In the genomic region with DNA sequence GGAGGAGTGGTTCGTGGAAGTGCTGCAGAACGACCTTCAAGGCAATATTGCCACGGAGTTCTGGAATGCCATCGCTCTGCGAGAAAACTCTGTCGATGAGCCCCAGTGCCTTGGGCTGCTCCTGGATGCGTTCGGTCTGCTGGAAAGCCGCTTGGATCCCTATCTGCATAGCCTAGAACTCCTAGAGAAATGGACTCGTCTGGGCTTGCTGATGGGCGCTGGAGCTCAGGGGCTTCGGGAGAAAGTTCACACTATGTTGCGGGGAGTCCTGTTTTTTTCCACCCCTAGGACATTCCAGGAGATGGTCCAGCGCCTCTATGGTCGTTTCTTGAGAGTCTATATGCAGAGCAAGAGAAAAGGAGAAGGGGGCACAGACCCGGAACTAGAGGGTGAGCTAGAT, we compare ENCODE assay signal across 10 mouse cellular contexts. TPM values are rescaled to one million over a fixed set of nuclear protein-coding genes. Genes with fewer than 3 reads are reported as not detected.
DNase-seq lines count a peak whose midpoint lies in the region; ATAC-seq and TF ChIP-seq lines count a peak whose summit lies in the region.
"Had no signal": no experiment of that assay in that cellular context is flagged by ENCODE, and none has a peak within 500 bp of the region (broad histone marks: within the 10 kb centered on the region; RNA-seq: fewer than 3 reads in every experiment).

No protein-coding gene starts in this region.

- peak overlapping the region; percentile 86 for H3K9ac ChIP-seq in lung, embryonic 14.5 days
- peak overlapping the region; percentile 94 for H3K9ac ChIP-seq in intestine, embryonic 16.5 days (ENCODE audit: low read depth, low read length)
- H3K9ac ChIP-seq in neural tube, embryonic 14.5 days (replicated peaks; ENCODE audit: low read depth, low read length) = peak overlapping the region; percentile 76

- H3K36me3 ChIP-seq in lung, embryonic 14.5 days (ENCODE audit: insufficient read depth) = peaks cover 74% of the 10 kb centered on the region
- H3K36me3 ChIP-seq in intestine, embryonic 16.5 days (ENCODE audit: control insufficient read depth, insufficient read depth, low read length) = peaks cover 22% of the 10 kb centered on the region
- H3K36me3 ChIP-seq in neural tube, embryonic 14.5 days (ENCODE audit: control insufficient read depth, insufficient read depth, low read length) = peaks cover 45% of the 10 kb centered on the region

- TF ChIP-seq POLR2A in embryonic fibroblast, embryonic 13.5 days (IDR thresholded peaks at IDR 0.05; ENCODE audit: low read depth, low read length) = no peak

- peaks cover 15% of the 10 kb centered on the region for H3K4me1 ChIP-seq in lung, embryonic 14.5 days (ENCODE audit: insufficient read depth)
- 0 out of 2 replicates have a peak, but pooled peaks cover 8% of the 10 kb centered on the region for H3K4me1 ChIP-seq in embryonic fibroblast, embryonic 13.5 days (ENCODE audit: control insufficient read depth, insufficient read depth, low read length)
- H3K4me1 ChIP-seq in intestine, embryonic 16.5 days (ENCODE audit: control insufficient read depth, insufficient read depth, low read length) = peaks cover 23% of the 10 kb centered on the region
- H3K4me1 ChIP-seq in neural tube, embryonic 14.5 days (ENCODE audit: control insufficient read depth, insufficient read depth, low read length) = peaks cover 22% of the 10 kb centered on the region

- ATAC-seq in lung, embryonic 14.5 days (ENCODE audit: insufficient read depth) = no peak
- no peak for ATAC-seq in intestine, embryonic 16.5 days
- ATAC-seq in neural tube, embryonic 14.5 days (ENCODE audit: low read depth) = 0 out of 2 replicates have a peak, but pooled peaks have one; percentile 1

- no peak overlapping the region for H3K27ac ChIP-seq in lung, embryonic 14.5 days (ENCODE audit: low read depth)
- H3K27ac ChIP-seq in embryonic fibroblast, embryonic 13.5 days (ENCODE audit: insufficient read depth, low read length) = no peak overlapping the region
- peak overlapping the region; percentile 41 for H3K27ac ChIP-seq in intestine, embryonic 16.5 days (ENCODE audit: low read length)
- no peak overlapping the region; the same call in 1 of the 2 replicates for H3K27ac ChIP-seq in neural tube, embryonic 14.5 days (ENCODE audit: low read depth, low read length)

- no peak for TF ChIP-seq CTCF in lung, embryonic 14.5 days (IDR thresholded peaks at IDR 0.05; ENCODE audit: low read depth)
- no peak for TF ChIP-seq CTCF in embryonic fibroblast, embryonic 13.5 days (IDR thresholded peaks at IDR 0.05; ENCODE audit: borderline replicate concordance, insufficient read depth, low read length)

- WGBS in lung, embryonic 14.5 days = 29% methylated on average over 16 of the region's 16 CpGs
- 32% methylated on average over 16 of the region's 16 CpGs for WGBS in intestine, embryonic 16.5 days
- 45% methylated on average over 16 of the region's 16 CpGs for WGBS in neural tube, embryonic 14.5 days

- H3K9me3 ChIP-seq in lung, embryonic 14.5 days (ENCODE audit: low read depth, low read length) = no peaks in the 10 kb centered on the region
- H3K9me3 ChIP-seq in intestine, embryonic 16.5 days (ENCODE audit: control insufficient read depth, low read length) = no peaks in the 10 kb centered on the region
- H3K9me3 ChIP-seq in neural tube, embryonic 14.5 days (ENCODE audit: control insufficient read depth, low read length) = no peaks in the 10 kb centered on the region

- H3K4me3 ChIP-seq in lung, embryonic 14.5 days (ENCODE audit: low read depth, low read length) = peak overlapping the region; percentile 95
- H3K4me3 ChIP-seq in embryonic fibroblast, embryonic 13.5 days (ENCODE audit: insufficient read depth, low read length) = peak overlapping the region; percentile 70
- peak overlapping the region; percentile 92 for H3K4me3 ChIP-seq in intestine, embryonic 16.5 days (ENCODE audit: low read length)
- H3K4me3 ChIP-seq in neural tube, embryonic 14.5 days (ENCODE audit: low read depth, low read length) = peak overlapping the region; percentile 86

- H3K27me3 ChIP-seq in lung, embryonic 14.5 days (ENCODE audit: insufficient read depth, low read length) = no peaks in the 10 kb centered on the region
- H3K27me3 ChIP-seq in intestine, embryonic 16.5 days (replicated peaks; ENCODE audit: control insufficient read depth, insufficient read depth, low read length) = no peaks in the 10 kb centered on the region
- no peaks in the 10 kb centered on the region for H3K27me3 ChIP-seq in neural tube, embryonic 14.5 days (ENCODE audit: control insufficient read depth, insufficient read depth, low read length)

- peak overlapping the region; percentile 96 for H3K4me2 ChIP-seq in lung, embryonic 14.5 days
- H3K4me2 ChIP-seq in intestine, embryonic 16.5 days (ENCODE audit: low read depth, low read length) = peak overlapping the region; percentile 91
- H3K4me2 ChIP-seq in neural tube, embryonic 14.5 days (ENCODE audit: low read depth, low read length) = peak overlapping the region; percentile 95

- no peak for DNase-seq in lung, embryonic 14.5 days
- DNase-seq in lung, postnatal 4 days = no peak
- no peak for DNase-seq in layer of hippocampus, postnatal 36 days
- no peak for DNase-seq in left cerebral cortex, adult 11 months (ENCODE audit: low spot score)
- DNase-seq in cerebellum, postnatal 10 days = no peak

RNA-seq across cellular contexts. Expression of a gene that starts 0.7 kb away (rescaled TPM):
- 109 and 119 TPM in 2 replicates for polyA plus RNA-seq in lung, embryonic 14.5 days (2014; fragmentation: Nextera tagmentation; extraction: Ambion mirVana)
- 93.8 and 95.3 TPM in 2 replicates for polyA plus RNA-seq in embryonic fibroblast, embryonic 13.5 days (2011; ENCODE audit: insufficient read length, low read depth, missing spikeins)
- polyA plus RNA-seq in intestine, embryonic 16.5 days (2015; fragmentation: Nextera tagmentation; extraction: Ambion mirVana) = 91.4 and 97.3 TPM in 2 replicates
- 110 and 116 TPM in 2 replicates for polyA plus RNA-seq in neural tube, embryonic 14.5 days (2014; fragmentation: Nextera tagmentation; extraction: Ambion mirVana)
- total RNA-seq in layer of hippocampus, postnatal 36 days (2021) = 10 to 100 TPM; 83.0 to 83.3 TPM

RNA-seq across cellular contexts. Expression of a gene that starts 0.8 kb away (rescaled TPM):
- polyA plus RNA-seq in lung, embryonic 14.5 days (2014; fragmentation: Nextera tagmentation; extraction: Ambion mirVana) = 217 and 229 TPM in 2 replicates
- 46.2 and 49.4 TPM in 2 replicates for polyA plus RNA-seq in embryonic fibroblast, embryonic 13.5 days (2011; ENCODE audit: insufficient read length, low read depth, missing spikeins)
- polyA plus RNA-seq in intestine, embryonic 16.5 days (2015; fragmentation: Nextera tagmentation; extraction: Ambion mirVana) = 176 and 200 TPM in 2 replicates
- polyA plus RNA-seq in neural tube, embryonic 14.5 days (2014; fragmentation: Nextera tagmentation; extraction: Ambion mirVana) = 177 and 182 TPM in 2 replicates
- 10 to 100 TPM; 65.0 to 69.4 TPM for total RNA-seq in layer of hippocampus, postnatal 36 days (2021)

RNA-seq across cellular contexts. Expression of a gene that starts 10.6 kb away (rescaled TPM):
- 4.7 and 5.0 TPM in 2 replicates for polyA plus RNA-seq in lung, embryonic 14.5 days (2014; fragmentation: Nextera tagmentation; extraction: Ambion mirVana)
- 7.1 and 9.5 TPM in 2 replicates for polyA plus RNA-seq in embryonic fibroblast, embryonic 13.5 days (2011; ENCODE audit: insufficient read length, low read depth, missing spikeins)
- 31.7 and 38.6 TPM in 2 replicates for polyA plus RNA-seq in intestine, embryonic 16.5 days (2015; fragmentation: Nextera tagmentation; extraction: Ambion mirVana)
- 11.5 and 12.3 TPM in 2 replicates for polyA plus RNA-seq in neural tube, embryonic 14.5 days (2014; fragmentation: Nextera tagmentation; extraction: Ambion mirVana)
- total RNA-seq in layer of hippocampus, postnatal 36 days (2021) = 10 to 100 TPM; 19.4 to 23.1 TPM

RNA-seq across cellular contexts. Expression of a gene that starts 14.9 kb away (rescaled TPM):
- not detected in 2 replicates for polyA plus RNA-seq in lung, embryonic 14.5 days (2014; fragmentation: Nextera tagmentation; extraction: Ambion mirVana)
- polyA plus RNA-seq in embryonic fibroblast, embryonic 13.5 days (2011; ENCODE audit: insufficient read length, low read depth, missing spikeins) = not detected in 2 replicates
- polyA plus RNA-seq in intestine, embryonic 16.5 days (2015; fragmentation: Nextera tagmentation; extraction: Ambion mirVana) = not detected in 2 replicates
- not detected in 2 replicates for polyA plus RNA-seq in neural tube, embryonic 14.5 days (2014; fragmentation: Nextera tagmentation; extraction: Ambion mirVana)
- not detected for total RNA-seq in layer of hippocampus, postnatal 36 days (2021)
- total RNA-seq: adrenal gland, postnatal 4 days; layer of hippocampus, postnatal 14 days had no signal

RNA-seq across cellular contexts. Expression of a gene that starts 16.7 kb away (rescaled TPM):
- polyA plus RNA-seq in lung, embryonic 14.5 days (2014; fragmentation: Nextera tagmentation; extraction: Ambion mirVana) = 0.46 and 0.89 TPM in 2 replicates
- not detected in 2 replicates for polyA plus RNA-seq in embryonic fibroblast, embryonic 13.5 days (2011; ENCODE audit: insufficient read length, low read depth, missing spikeins)
- 1.9 and 2.5 TPM in 2 replicates for polyA plus RNA-seq in intestine, embryonic 16.5 days (2015; fragmentation: Nextera tagmentation; extraction: Ambion mirVana)
- polyA plus RNA-seq in neural tube, embryonic 14.5 days (2014; fragmentation: Nextera tagmentation; extraction: Ambion mirVana) = 0.45 TPM in 1 of 2 replicates, not detected in the other
- total RNA-seq in layer of hippocampus, postnatal 36 days (2021) = not detected
- total RNA-seq: adrenal gland, postnatal 4 days; layer of hippocampus, postnatal 14 days had no signal
